Comparison of ENCODE assay signal across 19 mouse cellular contexts in the genomic region with DNA sequence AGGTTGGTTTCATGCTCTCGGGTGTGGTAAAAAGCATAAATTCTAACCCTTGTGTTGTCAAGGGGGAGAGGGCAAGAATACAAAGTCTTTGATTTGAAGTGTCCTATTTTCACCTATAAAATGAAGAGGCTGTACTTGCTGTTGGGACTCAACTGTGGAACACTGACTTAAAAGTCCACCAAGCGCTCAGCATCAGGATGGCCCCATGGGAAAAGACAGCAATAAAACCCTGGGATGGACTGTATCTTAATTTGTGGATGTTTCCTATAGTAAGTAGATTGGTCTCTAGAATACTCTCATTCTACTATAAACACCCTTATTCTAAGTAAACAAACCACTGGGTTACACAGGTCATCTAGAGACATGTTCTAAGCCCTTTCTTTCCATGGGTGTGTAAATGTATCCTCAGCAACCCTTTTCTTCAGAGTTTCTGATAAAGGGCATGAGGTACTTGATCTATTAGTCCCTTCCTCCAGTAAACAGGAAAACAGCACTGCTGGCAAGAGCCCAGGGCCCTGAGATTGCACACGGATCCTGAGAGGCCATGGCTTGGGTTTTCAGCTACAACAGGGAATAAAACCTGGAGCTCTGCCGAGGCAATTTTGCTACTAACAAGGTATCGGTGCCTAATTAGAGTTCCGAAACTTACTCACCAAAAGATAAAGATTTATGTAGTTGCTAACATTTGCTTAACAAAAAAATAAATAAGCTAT. TPM values are rescaled to one million over a fixed set of nuclear protein-coding genes. Genes with fewer than 3 reads are reported as not detected.
A peak's percentile ranks its signal among the peaks of the same experiment; 100 is the strongest.
DNase-seq lines count a peak whose midpoint lies in the region; ATAC-seq and TF ChIP-seq lines count a peak whose summit lies in the region.
"Had no signal": no experiment of that assay in that cellular context is flagged by ENCODE, and none has a peak within 500 bp of the region (broad histone marks: within the 10 kb centered on the region; RNA-seq: fewer than 3 reads in every experiment).

No protein-coding gene starts in this region.

- H3K27ac ChIP-seq in forebrain, embryonic 10.5 days: peak overlapping the region; percentile 89
- no peak overlapping the region for H3K27ac ChIP-seq in forebrain, embryonic 15.5 days (replicated peaks)
- H3K27ac ChIP-seq in intestine, embryonic 16.5 days (ENCODE audit: low read length): 0 out of 2 replicates have a peak overlapping the region, but pooled peaks have one; percentile 8
- H3K27ac ChIP-seq in intestine, embryonic 15.5 days: no peak overlapping the region
- peak overlapping the region; percentile 92 for H3K27ac ChIP-seq in midbrain, embryonic 10.5 days (replicated peaks)
- no peak overlapping the region for H3K27ac ChIP-seq in midbrain, embryonic 14.5 days (replicated peaks; ENCODE audit: low read depth, low read length)
- H3K27ac ChIP-seq in forebrain, embryonic 13.5 days: peak overlapping the region; percentile 3; the same call in 1 of the 2 replicates
- H3K27ac ChIP-seq in stomach, postnatal 0 days (replicated peaks): no peak overlapping the region
- H3K27ac ChIP-seq: embryonic facial prominence, embryonic 13.5 days; heart, adult 2 months; layer of hippocampus, adult 2 months; limb, embryonic 13.5 days; liver, embryonic 15.5 days; stomach, embryonic 15.5 days had no signal

- H3K4me1 ChIP-seq in forebrain, embryonic 10.5 days: peaks cover 39% of the 10 kb centered on the region
- H3K4me1 ChIP-seq in forebrain, embryonic 15.5 days: no peaks in the 10 kb centered on the region
- peaks cover 5% of the 10 kb centered on the region; the same call in 1 of the 2 replicates for H3K4me1 ChIP-seq in intestine, embryonic 16.5 days (ENCODE audit: control insufficient read depth, insufficient read depth, low read length)
- H3K4me1 ChIP-seq in intestine, embryonic 15.5 days (replicated peaks): 0 out of 2 replicates have a peak, but pooled peaks cover 3% of the 10 kb centered on the region
- peaks cover 42% of the 10 kb centered on the region for H3K4me1 ChIP-seq in midbrain, embryonic 10.5 days
- H3K4me1 ChIP-seq in midbrain, embryonic 14.5 days (ENCODE audit: control insufficient read depth, insufficient read depth, low read length): no peaks in the 10 kb centered on the region
- H3K4me1 ChIP-seq in forebrain, embryonic 13.5 days: peaks cover 18% of the 10 kb centered on the region
- H3K4me1 ChIP-seq in stomach, postnatal 0 days (replicated peaks; ENCODE audit: control insufficient read depth, insufficient read depth): no peaks in the 10 kb centered on the region
- H3K4me1 ChIP-seq: liver, embryonic 15.5 days had no signal

- no peak overlapping the region for H3K9ac ChIP-seq in forebrain, embryonic 15.5 days (replicated peaks)
- no peak overlapping the region for H3K9ac ChIP-seq in intestine, embryonic 16.5 days (ENCODE audit: low read depth, low read length)
- H3K9ac ChIP-seq in intestine, embryonic 15.5 days: no peak overlapping the region
- no peak overlapping the region for H3K9ac ChIP-seq in midbrain, embryonic 14.5 days (replicated peaks; ENCODE audit: low read length)
- H3K9ac ChIP-seq in forebrain, embryonic 13.5 days: no peak overlapping the region
- H3K9ac ChIP-seq in stomach, postnatal 0 days (ENCODE audit: low read length): no peak overlapping the region
- H3K9ac ChIP-seq: embryonic facial prominence, embryonic 13.5 days; limb, embryonic 13.5 days; liver, embryonic 15.5 days; stomach, embryonic 15.5 days had no signal

- peaks cover 20% of the 10 kb centered on the region for H3K36me3 ChIP-seq in forebrain, embryonic 10.5 days (replicated peaks)
- H3K36me3 ChIP-seq in forebrain, embryonic 15.5 days: peaks cover 21% of the 10 kb centered on the region
- peaks cover 9% of the 10 kb centered on the region; the same call in 1 of the 2 replicates for H3K36me3 ChIP-seq in intestine, embryonic 16.5 days (ENCODE audit: control insufficient read depth, insufficient read depth, low read length)
- H3K36me3 ChIP-seq in intestine, embryonic 15.5 days: peaks cover 7% of the 10 kb centered on the region; the same call in 1 of the 2 replicates
- peaks cover 27% of the 10 kb centered on the region for H3K36me3 ChIP-seq in midbrain, embryonic 10.5 days
- peaks cover 27% of the 10 kb centered on the region for H3K36me3 ChIP-seq in midbrain, embryonic 14.5 days (ENCODE audit: control insufficient read depth, insufficient read depth, low read length)
- peaks cover 16% of the 10 kb centered on the region for H3K36me3 ChIP-seq in forebrain, embryonic 13.5 days (ENCODE audit: poor library complexity, severe bottlenecking)
- no peaks in the 10 kb centered on the region for H3K36me3 ChIP-seq in stomach, postnatal 0 days (ENCODE audit: control insufficient read depth, insufficient read depth, low read length)
- H3K36me3 ChIP-seq: G1E; stomach, embryonic 15.5 days had no signal

- DNase-seq in forebrain, embryonic 10.5 days (ENCODE audit: extremely low spot score, low spot score): no peak
- no peak for DNase-seq in midbrain, embryonic 10.5 days (ENCODE audit: low spot score)
- DNase-seq in midbrain, embryonic 14.5 days: no peak
- DNase-seq in stomach, postnatal 0 days (ENCODE audit: low spot score): no peak
- DNase-seq: heart, adult 2 months; heart, postnatal 36 days; kidney, adult 2 months had no signal

- H3K27me3 ChIP-seq in forebrain, embryonic 10.5 days (ENCODE audit: poor library complexity, severe bottlenecking): no peaks in the 10 kb centered on the region
- no peaks in the 10 kb centered on the region for H3K27me3 ChIP-seq in forebrain, embryonic 15.5 days
- H3K27me3 ChIP-seq in intestine, embryonic 16.5 days (replicated peaks; ENCODE audit: control insufficient read depth, insufficient read depth, low read length): no peaks in the 10 kb centered on the region
- no peaks in the 10 kb centered on the region for H3K27me3 ChIP-seq in intestine, embryonic 15.5 days (replicated peaks)
- no peaks in the 10 kb centered on the region for H3K27me3 ChIP-seq in midbrain, embryonic 10.5 days (ENCODE audit: low read depth, poor library complexity, severe bottlenecking)
- H3K27me3 ChIP-seq in midbrain, embryonic 14.5 days (ENCODE audit: control insufficient read depth, insufficient read depth, low read length): no peaks in the 10 kb centered on the region
- no peaks in the 10 kb centered on the region for H3K27me3 ChIP-seq in forebrain, embryonic 13.5 days
- H3K27me3 ChIP-seq in stomach, postnatal 0 days (ENCODE audit: control insufficient read depth, insufficient read depth, low read length): no peaks in the 10 kb centered on the region
- H3K27me3 ChIP-seq: embryonic facial prominence, embryonic 13.5 days; limb, embryonic 13.5 days; liver, embryonic 15.5 days; megakaryocyte, embryonic 14.5 days; stomach, embryonic 15.5 days had no signal

- TF ChIP-seq CTCF in stomach, postnatal 0 days (IDR thresholded peaks at IDR 0.05; ENCODE audit: low read depth): no peak

- no peak for TF ChIP-seq EP300 in stomach, postnatal 0 days (optimal IDR thresholded peaks at IDR 0.05)

- H3K9me3 ChIP-seq in forebrain, embryonic 10.5 days: no peaks in the 10 kb centered on the region
- no peaks in the 10 kb centered on the region for H3K9me3 ChIP-seq in forebrain, embryonic 15.5 days
- no peaks in the 10 kb centered on the region for H3K9me3 ChIP-seq in intestine, embryonic 16.5 days (ENCODE audit: control insufficient read depth, low read length)
- no peaks in the 10 kb centered on the region for H3K9me3 ChIP-seq in intestine, embryonic 15.5 days
- no peaks in the 10 kb centered on the region for H3K9me3 ChIP-seq in midbrain, embryonic 10.5 days (replicated peaks)
- H3K9me3 ChIP-seq in midbrain, embryonic 14.5 days (ENCODE audit: control insufficient read depth, low read length): no peaks in the 10 kb centered on the region
- H3K9me3 ChIP-seq in forebrain, embryonic 13.5 days (replicated peaks): no peaks in the 10 kb centered on the region
- H3K9me3 ChIP-seq in stomach, postnatal 0 days (ENCODE audit: control insufficient read depth, low read length): no peaks in the 10 kb centered on the region
- H3K9me3 ChIP-seq: embryonic facial prominence, embryonic 13.5 days; G1E; limb, embryonic 13.5 days; liver, embryonic 15.5 days; megakaryocyte, embryonic 14.5 days; stomach, embryonic 15.5 days had no signal

- WGBS in forebrain, embryonic 10.5 days: 28% methylated on average over 6 of the region's 6 CpGs
- WGBS in forebrain, embryonic 15.5 days: 33% methylated on average over 6 of the region's 6 CpGs
- 50% methylated on average over 6 of the region's 6 CpGs for WGBS in intestine, embryonic 16.5 days
- 48% methylated on average over 6 of the region's 6 CpGs for WGBS in intestine, embryonic 15.5 days
- 23% methylated on average over 6 of the region's 6 CpGs for WGBS in midbrain, embryonic 10.5 days
- WGBS in midbrain, embryonic 14.5 days: 28% methylated on average over 6 of the region's 6 CpGs
- 30% methylated on average over 6 of the region's 6 CpGs for WGBS in forebrain, embryonic 13.5 days
- 56% methylated on average over 6 of the region's 6 CpGs for WGBS in stomach, postnatal 0 days

- no peak for ATAC-seq in forebrain, embryonic 15.5 days (replicated peaks)
- no peak for ATAC-seq in intestine, embryonic 16.5 days
- ATAC-seq in intestine, embryonic 15.5 days: no peak
- no peak for ATAC-seq in midbrain, embryonic 14.5 days (ENCODE audit: low FRiP score, low TSS enrichment)
- ATAC-seq in forebrain, embryonic 13.5 days: no peak
- no peak for ATAC-seq in stomach, postnatal 0 days (ENCODE audit: low FRiP score, low TSS enrichment)

- H3K4me3 ChIP-seq in forebrain, embryonic 10.5 days: 0 out of 2 replicates have a peak overlapping the region, but pooled peaks have one; percentile 11
- H3K4me3 ChIP-seq in forebrain, embryonic 15.5 days: no peak overlapping the region
- H3K4me3 ChIP-seq in intestine, embryonic 16.5 days (ENCODE audit: low read length): no peak overlapping the region
- no peak overlapping the region for H3K4me3 ChIP-seq in intestine, embryonic 15.5 days (replicated peaks)
- peak overlapping the region; percentile 32 for H3K4me3 ChIP-seq in midbrain, embryonic 10.5 days
- no peak overlapping the region for H3K4me3 ChIP-seq in midbrain, embryonic 14.5 days (replicated peaks; ENCODE audit: low read depth, low read length)
- H3K4me3 ChIP-seq in forebrain, embryonic 13.5 days: no peak overlapping the region
- H3K4me3 ChIP-seq in stomach, postnatal 0 days (ENCODE audit: low read depth, low read length): no peak overlapping the region
- H3K4me3 ChIP-seq: embryonic facial prominence, embryonic 13.5 days; heart, adult 2 months; layer of hippocampus, adult 2 months; limb, embryonic 13.5 days; liver, embryonic 15.5 days; megakaryocyte, embryonic 14.5 days; myocyte; stomach, embryonic 15.5 days had no signal

- H3K4me2 ChIP-seq in forebrain, embryonic 15.5 days (replicated peaks): no peak overlapping the region
- no peak overlapping the region for H3K4me2 ChIP-seq in intestine, embryonic 16.5 days (ENCODE audit: low read depth, low read length)
- H3K4me2 ChIP-seq in intestine, embryonic 15.5 days (replicated peaks): no peak overlapping the region
- H3K4me2 ChIP-seq in midbrain, embryonic 14.5 days (ENCODE audit: low read length): no peak overlapping the region
- no peak overlapping the region for H3K4me2 ChIP-seq in forebrain, embryonic 13.5 days
- no peak overlapping the region for H3K4me2 ChIP-seq in stomach, postnatal 0 days (replicated peaks; ENCODE audit: low read depth)
- H3K4me2 ChIP-seq: embryonic facial prominence, embryonic 13.5 days; limb, embryonic 13.5 days; liver, embryonic 15.5 days; stomach, embryonic 15.5 days had no signal

RNA-seq across cellular contexts. Expression of a gene that starts 45.5 kb away (rescaled TPM):
- 333 and 368 TPM in 2 replicates for polyA plus RNA-seq in forebrain, embryonic 10.5 days (2016; fragmentation: Nextera tagmentation; extraction: Ambion mirVana)
- polyA plus RNA-seq in forebrain, embryonic 15.5 days (2015; fragmentation: Nextera tagmentation; extraction: Ambion mirVana): 122 and 125 TPM in 2 replicates
- 76.8 and 88.5 TPM in 2 replicates for polyA plus RNA-seq in intestine, embryonic 16.5 days (2015; fragmentation: Nextera tagmentation; extraction: Ambion mirVana)
- 96.9 and 106 TPM in 2 replicates for polyA plus RNA-seq in intestine, embryonic 15.5 days (2015; fragmentation: Nextera tagmentation; extraction: Ambion mirVana)
- polyA plus RNA-seq in midbrain, embryonic 10.5 days (2016; fragmentation: Nextera tagmentation; extraction: Ambion mirVana): 322 and 341 TPM in 2 replicates
- 60.5 and 89.8 TPM in 2 replicates for polyA plus RNA-seq in midbrain, embryonic 14.5 days (2014; fragmentation: Nextera tagmentation; extraction: Ambion mirVana)
- polyA plus RNA-seq in forebrain, embryonic 13.5 days (2015; fragmentation: Nextera tagmentation; extraction: Ambion mirVana): 187 and 207 TPM in 2 replicates
- 27.6 and 27.9 TPM in 2 replicates for polyA plus RNA-seq in stomach, postnatal 0 days (2015; fragmentation: Nextera tagmentation; extraction: Ambion mirVana)

Comparison
In these comparisons a context has a peak if more than half of its experiments do, and no peak if none do; other contexts are left out.
1. H3K27ac ChIP-seq: peak in forebrain, embryonic 10.5 days (single experiment), intestine, embryonic 16.5 days (single experiment), midbrain, embryonic 10.5 days (single experiment) and forebrain, embryonic 13.5 days (single experiment); none in forebrain, embryonic 15.5 days (single experiment), intestine, embryonic 15.5 days (single experiment), midbrain, embryonic 14.5 days (single experiment) and stomach, postnatal 0 days (single experiment).
2. H3K4me3 ChIP-seq: peak in forebrain, embryonic 10.5 days (single experiment) and midbrain, embryonic 10.5 days (single experiment); none in forebrain, embryonic 15.5 days (single experiment), intestine, embryonic 16.5 days (single experiment), intestine, embryonic 15.5 days (single experiment), midbrain, embryonic 14.5 days (single experiment), forebrain, embryonic 13.5 days (single experiment) and stomach, postnatal 0 days (single experiment).